Mouse (Mus musculus): ENCODE results near the gene Eif3c.

Eif3c gene

GRCm38 (mm10) chr7:126545631-126546030 is 20.6 kb downstream of the Eif3c start:
- DNase-seq, result no peak

GRCm38 (mm10) chr7:126541661-126542060 is 24.6 kb downstream of the Eif3c start:
- no peak for DNase-seq

GRCm38 (mm10) chr7:126537820-126538585 is 28.2 kb downstream of the Eif3c start:
- peak; percentile 59 for DNase-seq

GRCm38 (mm10) chr7:126536466-126536865 is 29.7 kb downstream of the Eif3c start:
- no peak for DNase-seq

GRCm38 (mm10) chr7:126535766-126536165 is 30.4 kb downstream of the Eif3c start:
- DNase-seq, result no peak

GRCm38 (mm10) chr7:126533434-126533833 is 32.8 kb downstream of the Eif3c start:
- DNase-seq, result no peak

- DNase-seq, result no peak
These were observed 38.0 kb downstream of the Eif3c start for GRCm38 (mm10) chr7:126528166-126528577.

- DNase-seq, result no peak
These were observed 42.9 kb downstream of the Eif3c start for GRCm38 (mm10) chr7:126523316-126523715.

- peak; percentile 41 for DNase-seq
These were observed 46.7 kb downstream of the Eif3c start for GRCm38 (mm10) chr7:126519513-126519912.

GRCm38 (mm10) chr7:126518261-126518941 is 47.8 kb downstream of the Eif3c start:
- no peak for DNase-seq

GRCm38 (mm10) chr7:126511287-126511686 is 54.9 kb downstream of the Eif3c start:
- no peak for DNase-seq

GRCm38 (mm10) chr7:126507126-126507778 is 59.0 kb downstream of the Eif3c start:
- DNase-seq, result no peak

- DNase-seq, result no peak
These were observed 61.3 kb downstream of the Eif3c start for GRCm38 (mm10) chr7:126504913-126505312.

GRCm38 (mm10) chr7:126503273-126503878 is 62.8 kb downstream of the Eif3c start, which contains the start of gene Atxn2l:
Gene Atxn2l (minus strand): TSS chr7:126503437.
- DNase-seq, result peak; percentile 99

- no peak for DNase-seq
These were observed 63.5 kb downstream of the Eif3c start for GRCm38 (mm10) chr7:126502751-126503150.

GRCm38 (mm10) chr7:126502023-126502741 is 64.0 kb downstream of the Eif3c start:
- peak; percentile 96 for DNase-seq

- DNase-seq, result no peak
These were observed 64.6 kb downstream of the Eif3c start for GRCm38 (mm10) chr7:126501684-126502022.

- no peak for DNase-seq
These were observed 66.8 kb downstream of the Eif3c start for GRCm38 (mm10) chr7:126499416-126499815.

GRCm38 (mm10) chr7:126497966-126498365 is 68.2 kb downstream of the Eif3c start:
- DNase-seq, result no peak

GRCm38 (mm10) chr7:126496475-126496874 is 69.7 kb downstream of the Eif3c start:
- DNase-seq, result no peak

All from layer of hippocampus, adult 9-11 months (tissue).